Mouse (Mus musculus): ENCODE data around the gene Frmd5. TPM values are rescaled to one million over a fixed set of nuclear protein-coding genes. Genes with fewer than 3 reads are reported as not detected.

Gene Frmd5
- polyA plus RNA-seq, 2 experiments, result 0.78 to 2.2 TPM

- no peak for ATAC-seq (ENCODE audit: low FRiP score, low read depth)
- Histone ChIP-seq H3K4me2 (replicated peaks; ENCODE audit: low read depth, low read length, severe bottlenecking) (no peak overlapping the region), H3K9ac (ENCODE audit: low read depth, low read length, severe bottlenecking) (no peak overlapping the region), H3K36me3 (ENCODE audit: control insufficient read depth, insufficient read depth, low read length) (no peaks in the 10 kb centered on the region), H3K4me3 (replicated peaks; ENCODE audit: low read length) (no peak overlapping the region), H3K27ac (replicated peaks; ENCODE audit: low read depth, low read length) (no peak overlapping the region), H3K4me1 (ENCODE audit: control insufficient read depth, insufficient read depth, low read length) (no peaks in the 10 kb centered on the region), H3K27me3 (ENCODE audit: control insufficient read depth, insufficient read depth, low read length) (no peaks in the 10 kb centered on the region), H3K9me3 (ENCODE audit: control insufficient read depth, low read length) (no peaks in the 10 kb centered on the region)
- WGBS, result 86% methylated on average over 3 of the region's 3 CpGs
- no peak for TF ChIP-seq POLR2A (IDR thresholded peaks at IDR 0.05; ENCODE audit: borderline replicate concordance, extremely low read depth, insufficient read depth, insufficient read length)
- DNase-seq (ENCODE audit: low spot score), result no peak
Observed at GRCm38 (mm10) chr2:121570049-121570448, 236.8 kb downstream of the Frmd5 start.

- Histone ChIP-seq H3K9me3 (ENCODE audit: control insufficient read depth, low read length) (no peaks in the 10 kb centered on the region), H3K4me2 (replicated peaks; ENCODE audit: low read depth, low read length, severe bottlenecking) (no peak overlapping the region), H3K4me3 (replicated peaks; ENCODE audit: low read length) (no peak overlapping the region), H3K27me3 (ENCODE audit: control insufficient read depth, insufficient read depth, low read length) (no peaks in the 10 kb centered on the region), H3K9ac (ENCODE audit: low read depth, low read length, severe bottlenecking) (no peak overlapping the region), H3K27ac (replicated peaks; ENCODE audit: low read depth, low read length) (no peak overlapping the region), H3K36me3 (ENCODE audit: control insufficient read depth, insufficient read depth, low read length) (no peaks in the 10 kb centered on the region), H3K4me1 (ENCODE audit: control insufficient read depth, insufficient read depth, low read length) (no peaks in the 10 kb centered on the region)
- TF ChIP-seq POLR2A (IDR thresholded peaks at IDR 0.05; ENCODE audit: borderline replicate concordance, extremely low read depth, insufficient read depth, insufficient read length), result no peak
- DNase-seq (ENCODE audit: low spot score) (no peak), ATAC-seq (ENCODE audit: low FRiP score, low read depth) (no peak)
- WGBS, result 27% methylated on average over 5 of the region's 5 CpGs
Observed at GRCm38 (mm10) chr2:121565911-121566310, 241.0 kb downstream of the Frmd5 start.

GRCm38 (mm10) chr2:121563117-121563516 lies 243.8 kb downstream of the Frmd5 start:
- no peak for TF ChIP-seq POLR2A (IDR thresholded peaks at IDR 0.05; ENCODE audit: borderline replicate concordance, extremely low read depth, insufficient read depth, insufficient read length)
- no peak for ATAC-seq (ENCODE audit: low FRiP score, low read depth)
- no peaks in the 10 kb centered on the region for H3K4me1 ChIP-seq (ENCODE audit: control insufficient read depth, insufficient read depth, low read length)
- no peaks in the 10 kb centered on the region for H3K27me3 ChIP-seq (ENCODE audit: control insufficient read depth, insufficient read depth, low read length)
- no peak overlapping the region for H3K4me3 ChIP-seq (replicated peaks; ENCODE audit: low read length)
- no peaks in the 10 kb centered on the region for H3K9me3 ChIP-seq (ENCODE audit: control insufficient read depth, low read length)
- H3K4me2 ChIP-seq (replicated peaks; ENCODE audit: low read depth, low read length, severe bottlenecking), result no peak overlapping the region
- DNase-seq (ENCODE audit: low spot score), result no peak
- no peak overlapping the region for H3K27ac ChIP-seq (replicated peaks; ENCODE audit: low read depth, low read length)
- 95% methylated on average over 3 of the region's 3 CpGs for WGBS
- H3K9ac ChIP-seq (ENCODE audit: low read depth, low read length, severe bottlenecking), result no peak overlapping the region
- H3K36me3 ChIP-seq (ENCODE audit: control insufficient read depth, insufficient read depth, low read length), result no peaks in the 10 kb centered on the region

- no peaks in the 10 kb centered on the region; the same call in 1 of the 2 replicates for H3K4me1 ChIP-seq (ENCODE audit: control insufficient read depth, insufficient read depth, low read length)
- no peaks in the 10 kb centered on the region for H3K9me3 ChIP-seq (ENCODE audit: control insufficient read depth, low read length)
- ATAC-seq (ENCODE audit: low FRiP score, low read depth) (no peak), DNase-seq (ENCODE audit: low spot score) (no peak)
- H3K27me3 ChIP-seq (ENCODE audit: control insufficient read depth, insufficient read depth, low read length), result no peaks in the 10 kb centered on the region
- H3K36me3 ChIP-seq (ENCODE audit: control insufficient read depth, insufficient read depth, low read length), result peaks cover 18% of the 10 kb centered on the region
- no peak overlapping the region for H3K4me3 ChIP-seq (replicated peaks; ENCODE audit: low read length)
- H3K27ac ChIP-seq (replicated peaks; ENCODE audit: low read depth, low read length), result no peak overlapping the region
- TF ChIP-seq POLR2A (IDR thresholded peaks at IDR 0.05; ENCODE audit: borderline replicate concordance, extremely low read depth, insufficient read depth, insufficient read length), result no peak
- no peak overlapping the region for H3K9ac ChIP-seq (ENCODE audit: low read depth, low read length, severe bottlenecking)
- 70% methylated on average over 5 of the region's 8 CpGs for WGBS
- no peak overlapping the region for H3K4me2 ChIP-seq (replicated peaks; ENCODE audit: low read depth, low read length, severe bottlenecking)
Observed at GRCm38 (mm10) chr2:121551271-121551670, 255.6 kb downstream of the Frmd5 start.

GRCm38 (mm10) chr2:121549630-121550029 lies 257.3 kb downstream of the Frmd5 start:
- no peak overlapping the region for H3K27ac ChIP-seq (replicated peaks; ENCODE audit: low read depth, low read length)
- ATAC-seq (ENCODE audit: low FRiP score, low read depth) (no peak), DNase-seq (ENCODE audit: low spot score) (no peak)
- 91% methylated on average over 6 of the region's 6 CpGs for WGBS
- peaks cover 21% of the 10 kb centered on the region for H3K36me3 ChIP-seq (ENCODE audit: control insufficient read depth, insufficient read depth, low read length)
- H3K4me2 ChIP-seq (replicated peaks; ENCODE audit: low read depth, low read length, severe bottlenecking), result no peak overlapping the region
- no peaks in the 10 kb centered on the region for H3K9me3 ChIP-seq (ENCODE audit: control insufficient read depth, low read length)
- H3K9ac ChIP-seq (ENCODE audit: low read depth, low read length, severe bottlenecking), result no peak overlapping the region; the same call in 1 of the 2 replicates
- no peaks in the 10 kb centered on the region for H3K27me3 ChIP-seq (ENCODE audit: control insufficient read depth, insufficient read depth, low read length)
- no peak for TF ChIP-seq POLR2A (IDR thresholded peaks at IDR 0.05; ENCODE audit: borderline replicate concordance, extremely low read depth, insufficient read depth, insufficient read length)
- H3K4me3 ChIP-seq (replicated peaks; ENCODE audit: low read length), result no peak overlapping the region
- no peaks in the 10 kb centered on the region for H3K4me1 ChIP-seq (ENCODE audit: control insufficient read depth, insufficient read depth, low read length)

- Histone ChIP-seq H3K27me3 (ENCODE audit: control insufficient read depth, insufficient read depth, low read length) (no peaks in the 10 kb centered on the region), H3K9ac (ENCODE audit: low read depth, low read length, severe bottlenecking) (no peak overlapping the region), H3K9me3 (ENCODE audit: control insufficient read depth, low read length) (no peaks in the 10 kb centered on the region), H3K4me1 (ENCODE audit: control insufficient read depth, insufficient read depth, low read length) (no peaks in the 10 kb centered on the region), H3K4me2 (replicated peaks; ENCODE audit: low read depth, low read length, severe bottlenecking) (no peak overlapping the region), H3K4me3 (replicated peaks; ENCODE audit: low read length) (no peak overlapping the region), H3K36me3 (ENCODE audit: control insufficient read depth, insufficient read depth, low read length) (peaks cover 48% of the 10 kb centered on the region), H3K27ac (replicated peaks; ENCODE audit: low read depth, low read length) (no peak overlapping the region)
- 89% methylated on average over 3 of the region's 3 CpGs for WGBS
- ATAC-seq (ENCODE audit: low FRiP score, low read depth) (no peak), DNase-seq (ENCODE audit: low spot score) (no peak)
- TF ChIP-seq POLR2A (IDR thresholded peaks at IDR 0.05; ENCODE audit: borderline replicate concordance, extremely low read depth, insufficient read depth, insufficient read length), result no peak
Observed at GRCm38 (mm10) chr2:121544829-121545228, 262.1 kb downstream of the Frmd5 start.

All from limb, embryonic 14.5 days (tissue).